Comparison of ENCODE assay signal across 7 mouse cellular contexts in genomic region chr14:7791061-7791531, GRCm38 (mm10). TPM values are rescaled to one million over a fixed set of nuclear protein-coding genes. Genes with fewer than 3 reads are reported as not detected.
DNase-seq lines count a peak whose midpoint lies in the region; ATAC-seq and TF ChIP-seq lines count a peak whose summit lies in the region.

No protein-coding gene starts in this region.

- H3K4me1 ChIP-seq in megakaryocyte, embryonic 14.5 days = peaks cover 14% of the 10 kb centered on the region
- H3K4me1 ChIP-seq in forebrain, embryonic 12.5 days = peaks cover 12% of the 10 kb centered on the region
- peaks cover 12% of the 10 kb centered on the region for H3K4me1 ChIP-seq in limb, embryonic 14.5 days (ENCODE audit: control insufficient read depth, insufficient read depth, low read length)
- H3K4me1 ChIP-seq in stomach, embryonic 16.5 days (ENCODE audit: control insufficient read depth, insufficient read depth, low read length) = peaks cover 11% of the 10 kb centered on the region

- no peak overlapping the region for H3K27ac ChIP-seq in forebrain, embryonic 12.5 days
- H3K27ac ChIP-seq in limb, embryonic 14.5 days (replicated peaks; ENCODE audit: low read depth, low read length) = no peak overlapping the region
- H3K27ac ChIP-seq in stomach, embryonic 16.5 days (ENCODE audit: low read length) = no peak overlapping the region

- H3K36me3 ChIP-seq in megakaryocyte, embryonic 14.5 days (replicated peaks; ENCODE audit: low read length) = no peaks in the 10 kb centered on the region
- H3K36me3 ChIP-seq in forebrain, embryonic 12.5 days (replicated peaks) = no peaks in the 10 kb centered on the region
- H3K36me3 ChIP-seq in limb, embryonic 14.5 days (ENCODE audit: control insufficient read depth, insufficient read depth, low read length) = no peaks in the 10 kb centered on the region
- H3K36me3 ChIP-seq in stomach, embryonic 16.5 days (ENCODE audit: control insufficient read depth, insufficient read depth, low read length) = no peaks in the 10 kb centered on the region

- H3K4me3 ChIP-seq in megakaryocyte, embryonic 14.5 days (replicated peaks) = peak overlapping the region; percentile 81
- H3K4me3 ChIP-seq in forebrain, embryonic 12.5 days (replicated peaks) = peak overlapping the region; percentile 44
- H3K4me3 ChIP-seq in limb, embryonic 14.5 days (replicated peaks; ENCODE audit: low read length) = peak overlapping the region; percentile 34
- H3K4me3 ChIP-seq in stomach, embryonic 16.5 days (replicated peaks; ENCODE audit: low read length) = peak overlapping the region; percentile 39

- no peak for ATAC-seq in megakaryocyte, adult 5-6 weeks (ENCODE audit: poor library complexity, severe bottlenecking)
- no peak for ATAC-seq in forebrain, embryonic 12.5 days (ENCODE audit: low FRiP score)
- no peak for ATAC-seq in limb, embryonic 14.5 days (ENCODE audit: low FRiP score, low read depth)
- no peak for ATAC-seq in stomach, embryonic 16.5 days (ENCODE audit: insufficient read depth, low FRiP score)

- WGBS in forebrain, embryonic 12.5 days = 16% methylated on average over 19 of the region's 19 CpGs
- WGBS in limb, embryonic 14.5 days = 15% methylated on average over 19 of the region's 19 CpGs
- 13% methylated on average over 19 of the region's 19 CpGs for WGBS in stomach, embryonic 16.5 days

- peak overlapping the region; percentile 45 for H3K9ac ChIP-seq in forebrain, embryonic 12.5 days
- 0 out of 2 replicates have a peak overlapping the region, but pooled peaks have one; percentile 40 for H3K9ac ChIP-seq in limb, embryonic 14.5 days (ENCODE audit: low read depth, low read length, severe bottlenecking)
- H3K9ac ChIP-seq in stomach, embryonic 16.5 days (ENCODE audit: low read length) = peak overlapping the region; percentile 41

- peaks cover 31% of the 10 kb centered on the region for H3K27me3 ChIP-seq in megakaryocyte, embryonic 14.5 days (replicated peaks)
- H3K27me3 ChIP-seq in forebrain, embryonic 12.5 days = no peaks in the 10 kb centered on the region
- H3K27me3 ChIP-seq in limb, embryonic 14.5 days (ENCODE audit: control insufficient read depth, insufficient read depth, low read length) = no peaks in the 10 kb centered on the region
- H3K27me3 ChIP-seq in stomach, embryonic 16.5 days (ENCODE audit: control insufficient read depth, insufficient read depth, low read length) = peaks cover 4% of the 10 kb centered on the region; the same call in 1 of the 2 replicates

- H3K4me2 ChIP-seq in forebrain, embryonic 12.5 days = peak overlapping the region; percentile 77
- H3K4me2 ChIP-seq in limb, embryonic 14.5 days (replicated peaks; ENCODE audit: low read depth, low read length, severe bottlenecking) = peak overlapping the region; percentile 73
- H3K4me2 ChIP-seq in stomach, embryonic 16.5 days (ENCODE audit: low read depth, low read length) = peak overlapping the region; percentile 71

- H3K9me3 ChIP-seq in megakaryocyte, embryonic 14.5 days = 0 out of 2 replicates have a peak, but pooled peaks cover 5% of the 10 kb centered on the region
- H3K9me3 ChIP-seq in forebrain, embryonic 12.5 days = no peaks in the 10 kb centered on the region
- no peaks in the 10 kb centered on the region for H3K9me3 ChIP-seq in limb, embryonic 14.5 days (ENCODE audit: control insufficient read depth, low read length)
- H3K9me3 ChIP-seq in stomach, embryonic 16.5 days (replicated peaks; ENCODE audit: control insufficient read depth, low read length) = no peaks in the 10 kb centered on the region

- no peak for DNase-seq in limb, embryonic 14.5 days (ENCODE audit: low spot score)
- DNase-seq in right cerebral cortex, postnatal 36 days (ENCODE audit: low spot score in 2 of 2) = no peak
- no peak for DNase-seq in layer of hippocampus, postnatal 10 days (ENCODE audit: low spot score in 2 of 2)

- no peak for TF ChIP-seq POLR2A in limb, embryonic 14.5 days (IDR thresholded peaks at IDR 0.05; ENCODE audit: borderline replicate concordance, extremely low read depth, insufficient read depth, insufficient read length)

RNA-seq across cellular contexts. Expression of gene Gm26661, which starts 0.3 kb away (rescaled TPM):
- polyA plus RNA-seq in megakaryocyte, embryonic 14.5 days (2012; ENCODE audit: insufficient read depth, low replicate concordance) = not detected in 2 replicates
- total RNA-seq in megakaryocyte, adult 5-6 weeks (2015) = not detected in 2 replicates
- not detected in 2 replicates for total RNA-seq in megakaryocyte, adult 5-6 weeks (2017)
- polyA plus RNA-seq in forebrain, embryonic 12.5 days (2016; fragmentation: Nextera tagmentation; extraction: Ambion mirVana) = not detected in 2 replicates
- not detected in 2 replicates for polyA plus RNA-seq in limb, embryonic 14.5 days (2012; rRNA removed)
- not detected in 2 replicates for polyA plus RNA-seq in limb, embryonic 14.5 days (2014; fragmentation: Nextera tagmentation; extraction: Ambion mirVana)
- polyA plus RNA-seq in stomach, embryonic 16.5 days (2015; fragmentation: Nextera tagmentation; extraction: Ambion mirVana) = not detected in 2 replicates
- total RNA-seq in layer of hippocampus, postnatal 10 days (2021) = not detected

RNA-seq across cellular contexts. Expression of gene Flnb, which starts 26.7 kb away (rescaled TPM):
- 0.17 and 4.2 TPM in 2 replicates for polyA plus RNA-seq in megakaryocyte, embryonic 14.5 days (2012; ENCODE audit: insufficient read depth, low replicate concordance)
- 4.6 and 5.1 TPM in 2 replicates for total RNA-seq in megakaryocyte, adult 5-6 weeks (2015)
- 6.1 and 6.3 TPM in 2 replicates for total RNA-seq in megakaryocyte, adult 5-6 weeks (2017)
- polyA plus RNA-seq in forebrain, embryonic 12.5 days (2016; fragmentation: Nextera tagmentation; extraction: Ambion mirVana) = 21.3 and 22.9 TPM in 2 replicates
- 58.7 and 65.2 TPM in 2 replicates for polyA plus RNA-seq in limb, embryonic 14.5 days (2012; rRNA removed)
- polyA plus RNA-seq in limb, embryonic 14.5 days (2014; fragmentation: Nextera tagmentation; extraction: Ambion mirVana) = 39.4 and 46.5 TPM in 2 replicates
- polyA plus RNA-seq in stomach, embryonic 16.5 days (2015; fragmentation: Nextera tagmentation; extraction: Ambion mirVana) = 25.8 and 26.9 TPM in 2 replicates
- 10 to 100 TPM; 32.1 to 34.2 TPM for total RNA-seq in layer of hippocampus, postnatal 10 days (2021)
